Mouse (Mus musculus) liver, postnatal 0 days (tissue): ENCODE results near the gene Smok3b. TPM values are rescaled to one million over a fixed set of nuclear protein-coding genes. Genes with fewer than 3 reads are reported as not detected.
A peak's percentile ranks its signal among the peaks of the same experiment; 100 is the strongest.

Experiments
- ATAC-seq: fragments of 200-750 bp; cut with Nextera tagmentation; 2 replicates; pipeline ENCODE4 v1.8.0; 2017; ENCODE audit warnings: mild to moderate bottlenecking, moderate library complexity
- DNase-seq: peaks from one replicate; pipeline ENCODE4 v3.0.0-alpha.2; 2016
- H3K27ac ChIP-seq: fragments of 300-500 bp; sonication (generic); 2 replicates; pipeline ENCODE4 v1.5.1; 2014; ENCODE audit warnings: antibody characterized with exemption, moderate library complexity, mild to moderate bottlenecking, low read depth
- H3K27me3 ChIP-seq: fragments of 300-500 bp; sonication (generic); 2 replicates; pipeline ENCODE4 v1.6.1; 2014; ENCODE audit warnings: low read length, control low read depth, mixed read lengths; ENCODE audit not compliant: insufficient read depth
- H3K36me3 ChIP-seq: fragments of 300-500 bp; sonication (generic); replicated peaks from 2 replicates; pipeline ENCODE4 v1.6.1; 2014; ENCODE audit warnings: mild to moderate bottlenecking, control low read depth, low read length, moderate library complexity, mixed read lengths; ENCODE audit not compliant: insufficient read depth
- H3K4me1 ChIP-seq: fragments of 300-500 bp; sonication (generic); 2 replicates; pipeline ENCODE4 v1.6.1; 2014; ENCODE audit warnings: antibody characterized with exemption, mild to moderate bottlenecking, control low read depth; ENCODE audit not compliant: insufficient read depth
- H3K4me2 ChIP-seq: fragments of 300-500 bp; sonication (generic); 2 replicates; pipeline ENCODE4 v1.6.1; 2014; ENCODE audit warnings: low read depth, mild to moderate bottlenecking, low read length, moderate library complexity, mixed read lengths
- H3K4me3 ChIP-seq: fragments of 300-500 bp; sonication (generic); 2 replicates; pipeline ENCODE4 v1.5.1; 2014; ENCODE audit warnings: low read depth, low read length
- H3K9ac ChIP-seq: fragments of 300-500 bp; sonication (generic); replicated peaks from 2 replicates; pipeline ENCODE4 v1.6.1; 2014; ENCODE audit warnings: mild to moderate bottlenecking, moderate library complexity
- H3K9me3 ChIP-seq: fragments of 300-500 bp; sonication (generic); 2 replicates; pipeline ENCODE4 v1.6.1; 2016; ENCODE audit warnings: mild to moderate bottlenecking, control low read depth, low read length, mixed read lengths
- CTCF ChIP-seq: sonication (generic); IDR thresholded peaks from 2 replicates; pipeline ENCODE4 v1.5.1; 2016; ENCODE audit warnings: antibody characterized with exemption, low read depth
- EP300 ChIP-seq: IDR thresholded peaks from 2 replicates; pipeline ENCODE4 v1.6.1; 2016; ENCODE audit warnings: antibody characterized with exemption, low read depth, mild to moderate bottlenecking
- WGBS: fragments of 180-500 bp; shearing (Covaris S2); extraction: QIAGEN DNeasy Blood & Tissue Kit; methylation state at CpG from one replicate; pipeline ENCODE4 v1.1.7; 2014; ENCODE audit not compliant: insufficient replicate concordance; 5-methylcytosine and 5-hydroxymethylcytosine counted together
- polyA plus RNA-seq: library from polyadenylated mRNA; unstranded; fragments of >200 nt; fragmentation: Nextera tagmentation; extraction: Ambion mirVana; gene quantifications from 2 replicates; pipeline ENCODE4 v1.2.1, GENCODE M21; 2015

Smok3b gene
- polyA plus RNA-seq, 1 experiment from 2014 or later = not detected

DNA sequence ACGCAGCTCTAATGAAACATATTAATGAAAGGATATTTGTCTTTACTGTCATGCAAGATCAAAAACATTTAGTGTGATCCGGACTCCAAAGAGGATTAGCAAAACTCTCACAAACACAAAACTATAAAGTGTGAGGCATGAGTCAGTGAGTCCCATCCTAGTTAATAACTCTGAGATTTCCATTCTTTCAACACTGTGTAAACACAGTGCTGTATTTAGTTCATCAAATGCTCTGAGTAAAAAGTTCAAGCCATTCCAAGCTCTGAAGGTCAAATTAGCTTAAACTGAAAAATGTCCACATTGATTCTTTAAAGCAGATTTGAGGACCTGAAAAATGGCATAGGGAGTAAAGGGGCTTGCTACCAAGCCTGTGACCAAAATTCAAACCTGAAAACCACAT lies 42.1 kb upstream of the Smok3b start:
- H3K9ac ChIP-seq = no peak overlapping the region

GRCm38 (mm10) chr5:137981300-137981699 lies 39.9 kb upstream of the Smok3b start, which contains the start of gene Azgp1:
Gene Azgp1, plus strand, starts transcription at chr5:137981520.
- no peaks in the 10 kb centered on the region for H3K36me3 ChIP-seq
- peak within 1 kb of the TSS; percentile 62 for H3K4me2 ChIP-seq
- ATAC-seq = peak; percentile 88
- no peaks in the 10 kb centered on the region for H3K4me1 ChIP-seq
- peak within 1 kb of the TSS; percentile 91 for H3K27ac ChIP-seq
- no peaks in the 10 kb centered on the region for H3K27me3 ChIP-seq
- peak; percentile 84 for DNase-seq
- no peaks in the 10 kb centered on the region for H3K9me3 ChIP-seq
- peak within 1 kb of the TSS; percentile 41 for H3K4me3 ChIP-seq
- peak within 1 kb of the TSS; percentile 74 for H3K9ac ChIP-seq
- 38% methylated on average over 4 of the region's 4 CpGs for WGBS
- TF ChIP-seq EP300 (peak; percentile 69), CTCF (no peak)

More for the DNA sequence above, 42.1 kb upstream of the Smok3b start:
- no peak for ATAC-seq
- DNase-seq = peak; percentile 2
- TF ChIP-seq CTCF (no peak), EP300 (no peak; the same call in 1 of the 2 replicates)
- Histone ChIP-seq H3K9me3 (no peaks in the 10 kb centered on the region), H3K27ac (peak overlapping the region; percentile 74), H3K4me2 (no peak overlapping the region), H3K36me3 (no peaks in the 10 kb centered on the region), H3K27me3 (no peaks in the 10 kb centered on the region), H3K4me1 (0 out of 2 replicates have a peak, but pooled peaks cover 3% of the 10 kb centered on the region), H3K4me3 (no peak overlapping the region)
- WGBS = 60% methylated on average over 2 of the region's 2 CpGs

- no peaks in the 10 kb centered on the region for H3K27me3 ChIP-seq
- DNase-seq (peak; percentile 9), ATAC-seq (peak; percentile 68)
- peak overlapping the region; percentile 67; the same call in 1 of the 2 replicates for H3K27ac ChIP-seq
- H3K4me1 ChIP-seq = peaks cover 9% of the 10 kb centered on the region; the same call in 1 of the 2 replicates
- TF ChIP-seq CTCF = no peak
- TF ChIP-seq EP300 = peak; percentile 69
- H3K9me3 ChIP-seq = no peaks in the 10 kb centered on the region
- no peak overlapping the region for H3K9ac ChIP-seq
- H3K36me3 ChIP-seq = peaks cover 17% of the 10 kb centered on the region
- no peak overlapping the region for H3K4me2 ChIP-seq
- H3K4me3 ChIP-seq = no peak overlapping the region
- 30% methylated on average over 1 of the region's 1 CpGs for WGBS
These were observed 34.9 kb upstream of the Smok3b start for GRCm38 (mm10) chr5:137986351-137986750.

DNA sequence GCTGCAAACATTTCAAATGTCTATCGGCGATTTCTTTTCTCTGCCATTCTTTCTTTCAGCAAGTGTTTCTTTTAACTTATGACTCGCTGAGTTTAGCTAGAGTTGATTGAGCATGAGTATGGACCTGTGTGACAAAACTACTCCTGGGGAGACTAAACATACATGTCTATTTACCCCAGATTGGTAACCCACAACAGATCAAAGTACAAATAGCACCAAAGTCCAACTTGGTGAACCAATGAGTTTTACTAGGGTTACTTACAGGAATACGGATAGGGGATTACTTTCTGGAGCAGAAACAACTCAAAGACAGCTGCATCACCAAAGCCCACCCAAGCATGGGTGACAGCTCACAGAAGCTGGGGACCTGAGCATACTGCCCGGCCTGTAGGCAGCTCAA lies 11.8 kb upstream of the Smok3b start:
- 70% methylated on average over 5 of the region's 5 CpGs for WGBS
- Histone ChIP-seq H3K4me1 (peaks cover 8% of the 10 kb centered on the region), H3K4me2 (no peak overlapping the region), H3K27me3 (no peaks in the 10 kb centered on the region), H3K4me3 (no peak overlapping the region), H3K27ac (peak overlapping the region; percentile 52), H3K9ac (no peak overlapping the region), H3K36me3 (no peaks in the 10 kb centered on the region), H3K9me3 (no peaks in the 10 kb centered on the region)
- ATAC-seq (peak; percentile 65), DNase-seq (peak; percentile 14)
- no peak for TF ChIP-seq CTCF
- TF ChIP-seq EP300 = 0 out of 2 replicates have a peak, but pooled peaks have one; percentile 51

- H3K9me3 ChIP-seq = no peaks in the 10 kb centered on the region
- TF ChIP-seq CTCF (no peak), EP300 (peak; percentile 76)
- H3K36me3 ChIP-seq = no peaks in the 10 kb centered on the region
- no peak overlapping the region for H3K9ac ChIP-seq
- peak overlapping the region; percentile 87 for H3K27ac ChIP-seq
- H3K4me1 ChIP-seq = peaks cover 8% of the 10 kb centered on the region
- WGBS = 61% methylated on average over 5 of the region's 5 CpGs
- no peaks in the 10 kb centered on the region for H3K27me3 ChIP-seq
- no peak overlapping the region for H3K4me2 ChIP-seq
- ATAC-seq = peak; percentile 89
- DNase-seq = peak; percentile 53
- H3K4me3 ChIP-seq = no peak overlapping the region
These were observed 8.8 kb upstream of the Smok3b start for GRCm38 (mm10) chr5:138012382-138012781.

DNA sequence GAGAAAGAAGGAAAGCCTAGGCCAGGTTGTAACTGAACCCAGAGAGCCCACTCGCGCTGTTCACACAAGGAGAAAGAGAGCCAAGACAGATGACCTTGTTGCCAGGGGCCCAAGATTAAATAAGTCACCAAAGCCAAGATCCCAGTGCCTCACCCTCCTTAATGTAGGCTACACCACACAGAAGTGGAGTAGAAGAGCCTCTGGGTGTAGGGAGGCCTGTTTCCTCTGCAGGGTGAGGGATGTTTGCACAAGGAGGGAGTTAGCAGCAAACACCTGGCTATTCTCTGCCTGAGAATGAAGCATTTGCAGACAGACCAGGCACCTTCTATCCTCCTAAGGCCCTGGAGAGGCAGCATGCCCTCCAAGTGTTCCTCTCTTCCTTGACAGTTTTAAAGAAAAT lies 4.7 kb upstream of the Smok3b start:
- Histone ChIP-seq H3K36me3 (no peaks in the 10 kb centered on the region), H3K9me3 (no peaks in the 10 kb centered on the region), H3K4me1 (peaks cover 8% of the 10 kb centered on the region), H3K9ac (no peak overlapping the region), H3K27me3 (no peaks in the 10 kb centered on the region), H3K27ac (no peak overlapping the region), H3K4me3 (no peak overlapping the region), H3K4me2 (no peak overlapping the region)
- 82% methylated on average over 2 of the region's 2 CpGs for WGBS
- TF ChIP-seq EP300 (no peak), CTCF (no peak)
- DNase-seq (peak; percentile 7), ATAC-seq (no peak)
